Mouse (Mus musculus): ENCODE data around the gene Slc9c1.

Slc9c1 gene

DNA sequence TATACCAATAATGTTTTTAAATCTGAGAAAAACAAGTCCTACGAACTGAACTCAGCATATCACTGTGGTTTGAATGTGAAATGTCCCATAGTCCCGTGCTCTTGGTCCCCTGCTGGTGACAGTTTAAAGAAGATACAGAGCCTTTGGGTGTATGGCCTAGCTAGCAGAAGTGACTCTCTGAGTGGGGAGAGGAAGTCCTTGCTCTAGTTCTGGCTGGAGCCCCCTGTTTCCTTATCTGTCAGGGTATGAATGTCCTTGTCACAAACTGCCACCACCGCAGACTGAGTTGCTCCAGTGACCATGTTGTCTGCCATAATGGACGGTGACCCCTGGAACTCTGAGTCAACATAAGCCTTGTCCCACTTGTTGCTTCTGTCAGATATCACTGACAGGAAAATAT lies 88.1 kb downstream of the Slc9c1 start:
- in situ Hi-C loops (cut with MboI; ENCODE audit: unreplicated experiment in 2 of 2), result loop anchor here in 1 of 2 experiments (25.0 kb wide), 1 partner anchor 1136 kb away; no protein-coding TSS in a partner anchor

DNA sequence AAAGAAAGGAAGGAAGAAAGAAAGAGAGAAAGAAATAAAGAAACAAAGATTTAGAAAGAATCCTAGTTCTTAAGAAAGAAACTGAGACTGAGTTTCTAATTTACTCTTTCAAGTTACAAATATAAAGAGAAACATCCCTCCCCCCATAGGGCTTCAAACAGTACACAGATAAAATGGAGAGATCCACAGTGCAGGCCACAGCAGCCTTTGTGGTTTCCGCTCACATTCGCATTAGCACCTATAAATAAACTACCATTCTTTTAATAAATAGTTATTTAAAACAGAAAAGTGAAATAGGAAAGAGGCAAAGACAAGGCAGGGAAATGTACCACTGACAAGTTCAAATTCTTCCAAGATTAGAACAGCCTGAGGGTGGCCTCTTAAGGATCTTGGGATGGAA lies 89.7 kb downstream of the Slc9c1 start:
- in situ Hi-C loops (cut with MboI; ENCODE audit: unreplicated experiment in 2 of 2), result loop anchor here in 1 of 2 experiments (25.0 kb wide), 1 partner anchor 1137 kb away; no protein-coding TSS in a partner anchor

DNA sequence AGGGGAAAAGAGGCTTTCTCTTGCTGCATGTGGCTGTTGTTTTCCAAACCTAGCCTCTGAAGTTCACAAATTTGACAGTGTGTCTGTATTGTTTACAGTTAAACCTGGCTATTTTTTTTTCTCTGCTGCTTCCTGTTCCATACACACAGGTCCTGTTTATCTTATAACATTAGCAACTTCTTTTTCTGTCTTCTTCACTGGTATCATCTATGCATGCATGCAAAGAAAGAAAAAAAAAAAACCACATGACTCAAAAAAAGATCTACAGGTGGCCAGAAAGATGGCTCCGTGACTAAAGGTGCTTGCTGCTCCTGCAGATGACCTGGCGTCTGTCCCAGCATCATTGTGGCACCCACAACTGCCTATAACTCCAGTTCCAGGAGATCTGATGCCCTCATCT lies 90.2 kb downstream of the Slc9c1 start:
- in situ Hi-C loops (cut with MboI; ENCODE audit: unreplicated experiment in 2 of 2), result no loop called here

DNA sequence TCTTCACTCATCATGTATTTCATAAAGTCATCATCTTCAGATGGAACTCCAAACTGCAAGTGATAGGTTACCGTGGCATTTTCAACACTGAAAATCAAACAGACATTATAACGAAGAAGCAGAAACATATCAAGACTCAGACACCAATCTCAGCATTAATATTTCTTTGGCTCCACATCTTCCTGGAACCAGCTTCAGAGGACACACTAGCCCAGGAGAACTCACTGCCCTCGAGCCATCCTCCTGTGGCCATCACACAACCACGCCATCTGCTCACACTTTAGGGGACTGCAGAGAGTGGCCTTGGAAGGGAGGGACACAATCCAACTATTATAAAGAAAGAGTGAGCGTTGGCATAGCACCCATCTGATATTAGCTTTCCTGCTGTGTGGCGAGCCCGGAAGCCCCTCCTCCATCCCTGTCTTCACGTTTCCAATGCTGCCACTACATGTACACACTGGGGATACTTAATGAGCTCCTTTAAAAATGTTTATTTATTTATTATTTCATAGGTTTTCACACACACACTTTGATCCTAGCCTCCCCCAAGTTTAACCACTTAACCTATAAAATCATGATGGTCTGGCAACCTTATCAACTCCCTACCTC lies 94.5 kb downstream of the Slc9c1 start:
- in situ Hi-C loops (cut with MboI; ENCODE audit: unreplicated experiment in 2 of 2), result loop anchor here (5.0 to 10.0 kb wide), 6 partner anchors 43 to 1145 kb away; partner anchors contain the start of gene Gtpbp8 (in 1 of the 2)

DNA sequence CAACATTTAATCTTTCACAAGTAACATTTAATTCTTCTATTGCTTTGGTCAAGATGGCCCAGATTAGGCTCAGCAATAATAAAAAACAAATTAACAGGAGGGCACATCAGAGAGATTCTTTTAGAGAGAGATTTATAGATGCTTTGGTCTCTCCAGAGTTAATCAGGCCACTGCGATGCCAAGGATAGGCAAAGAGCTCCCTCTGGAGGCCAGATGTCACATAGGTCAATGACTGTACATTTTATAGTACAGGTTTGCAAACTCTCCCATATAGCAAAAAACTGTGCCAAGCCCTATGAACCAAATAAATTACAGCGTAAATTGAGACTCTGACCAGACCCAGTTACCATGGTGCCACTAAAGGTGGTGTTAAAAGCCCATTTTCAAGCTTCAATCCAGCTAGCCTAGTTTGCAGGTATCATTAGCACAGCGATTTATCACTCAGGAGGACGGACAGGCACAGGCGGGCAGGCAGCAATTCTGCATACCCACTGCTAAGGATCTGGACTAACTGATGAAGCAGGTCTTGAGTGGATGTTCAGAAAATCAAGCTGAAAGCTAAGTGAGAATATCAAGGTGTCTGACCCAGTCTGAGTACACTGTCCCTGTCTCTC lies 95.3 kb downstream of the Slc9c1 start:
- in situ Hi-C loops (cut with MboI; ENCODE audit: unreplicated experiment in 2 of 2), result loop anchor here (5.0 to 10.0 kb wide), 6 partner anchors 42 to 1146 kb away; partner anchors contain the start of gene Gtpbp8 (in 1 of the 2)

DNA sequence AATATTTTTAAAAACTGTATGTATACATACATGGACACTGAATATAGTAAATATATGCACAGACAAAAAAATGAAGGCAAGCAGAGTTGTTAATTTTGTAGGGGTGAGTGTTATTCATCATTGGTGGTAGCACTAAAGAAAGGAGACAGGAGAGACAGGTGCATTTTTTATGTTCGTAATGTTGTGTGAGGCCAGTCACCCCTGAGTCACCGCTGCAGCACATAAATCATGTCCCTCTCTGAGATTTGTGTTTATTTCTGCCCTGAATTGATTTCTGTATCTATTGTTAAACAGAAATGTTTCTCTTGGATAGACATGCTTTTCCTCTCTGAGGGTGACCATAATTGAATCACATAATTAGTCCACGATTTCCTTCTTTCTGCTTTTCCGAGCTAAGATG lies 97.3 kb downstream of the Slc9c1 start:
- in situ Hi-C loops (cut with MboI; ENCODE audit: unreplicated experiment in 2 of 2), result loop anchor here (5.0 to 10.0 kb wide), 6 partner anchors 40 to 1148 kb away; partner anchors contain the start of gene Gtpbp8 (in 1 of the 2)

DNA sequence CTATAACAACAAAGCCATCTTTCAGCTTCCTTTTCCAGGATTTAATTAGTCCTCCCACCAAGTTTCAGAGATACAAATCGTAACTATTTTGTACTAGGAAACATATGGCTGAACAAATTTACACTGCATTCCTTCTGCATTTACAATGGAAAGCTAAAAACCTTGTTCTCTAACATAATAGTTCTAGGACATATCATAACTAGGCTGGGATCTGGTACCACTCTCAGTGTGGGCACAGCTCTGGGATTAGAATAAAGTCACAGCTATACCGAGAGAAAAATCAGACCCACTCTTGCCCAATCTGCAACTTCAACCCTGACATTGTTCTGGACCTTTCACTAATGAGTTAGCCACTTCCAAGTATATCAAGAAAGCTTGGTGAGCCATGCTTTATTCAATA lies 100.7 kb downstream of the Slc9c1 start:
- in situ Hi-C loops (cut with MboI; ENCODE audit: unreplicated experiment in 2 of 2), result loop anchor here in 1 of 2 experiments (10.0 kb wide), 2 partner anchors 891 to 1151 kb away; partner anchors contain the start of gene Gtpbp8

DNA sequence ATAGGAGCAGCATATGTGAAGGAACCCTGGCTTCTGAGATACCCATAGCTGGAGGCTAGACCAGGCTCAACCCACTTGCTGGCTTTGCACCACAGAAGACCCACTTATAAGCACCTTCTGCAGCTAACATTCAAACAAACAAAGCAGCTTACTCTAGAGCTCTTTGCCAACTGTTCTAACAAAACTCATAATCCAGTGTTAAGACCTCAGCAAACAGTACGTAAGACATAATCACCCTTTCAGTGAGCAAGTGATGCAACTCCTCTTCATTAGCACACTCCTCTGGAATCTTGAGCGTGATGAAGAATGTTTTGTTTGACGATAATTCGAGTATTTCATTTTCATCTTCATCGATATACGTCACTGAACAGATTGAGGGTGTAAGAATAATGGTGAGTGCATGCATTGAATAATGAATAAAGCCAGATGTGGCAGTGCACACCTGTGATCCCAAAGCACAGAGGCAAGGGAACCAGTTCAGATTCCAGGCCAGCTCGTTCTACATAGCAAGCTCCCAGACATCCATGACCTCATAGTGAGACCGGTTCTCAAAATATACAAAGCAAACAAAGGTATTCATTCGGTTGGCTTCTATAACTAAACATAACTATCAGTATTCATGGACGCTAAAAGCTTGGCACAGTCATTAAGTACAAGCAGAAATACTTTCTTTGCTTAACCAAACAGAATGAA lies 105.1 kb downstream of the Slc9c1 start:
- in situ Hi-C loops (cut with MboI; ENCODE audit: unreplicated experiment in 2 of 2), result no loop called here

DNA sequence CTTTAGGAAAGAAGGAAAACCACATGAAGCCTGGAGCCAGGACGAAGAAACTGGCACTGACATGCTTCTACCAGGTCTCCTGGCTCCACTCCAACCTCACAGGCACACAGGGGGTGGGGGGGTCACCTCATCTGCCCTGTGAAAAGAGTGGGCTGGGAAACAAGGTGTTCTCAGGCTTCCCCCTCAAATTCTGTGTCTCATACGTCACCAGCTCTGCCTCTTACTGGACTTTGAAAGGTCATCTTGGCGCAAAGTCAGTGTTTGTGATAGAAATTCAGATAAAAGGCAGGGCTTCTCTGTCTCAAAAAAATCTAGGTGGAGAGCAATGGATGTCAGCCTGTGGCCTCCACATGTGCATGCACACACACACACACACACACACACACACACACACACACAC lies 106.2 kb downstream of the Slc9c1 start:
- in situ Hi-C loops (cut with MboI; ENCODE audit: unreplicated experiment in 2 of 2), result no loop called here

DNA sequence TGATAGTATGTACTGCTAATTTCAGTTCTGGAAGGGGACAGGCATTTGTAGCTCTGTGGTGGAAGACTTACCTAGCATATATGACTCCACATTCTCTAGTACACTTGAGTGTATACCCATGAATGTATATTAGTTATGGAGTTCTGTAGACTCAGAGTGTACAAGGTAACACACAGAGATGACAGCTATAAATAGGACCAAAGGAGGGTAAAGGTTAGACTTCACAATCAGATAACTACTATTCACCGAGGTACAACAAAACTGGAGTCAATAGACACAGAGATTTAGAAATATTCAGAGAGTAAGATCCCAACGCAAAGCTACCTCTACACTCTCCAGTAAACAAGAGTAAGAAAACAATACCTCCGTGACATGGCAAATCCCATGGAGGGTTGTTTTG lies 108.8 kb downstream of the Slc9c1 start:
- in situ Hi-C loops (cut with MboI; ENCODE audit: unreplicated experiment in 2 of 2), result no loop called here

DNA sequence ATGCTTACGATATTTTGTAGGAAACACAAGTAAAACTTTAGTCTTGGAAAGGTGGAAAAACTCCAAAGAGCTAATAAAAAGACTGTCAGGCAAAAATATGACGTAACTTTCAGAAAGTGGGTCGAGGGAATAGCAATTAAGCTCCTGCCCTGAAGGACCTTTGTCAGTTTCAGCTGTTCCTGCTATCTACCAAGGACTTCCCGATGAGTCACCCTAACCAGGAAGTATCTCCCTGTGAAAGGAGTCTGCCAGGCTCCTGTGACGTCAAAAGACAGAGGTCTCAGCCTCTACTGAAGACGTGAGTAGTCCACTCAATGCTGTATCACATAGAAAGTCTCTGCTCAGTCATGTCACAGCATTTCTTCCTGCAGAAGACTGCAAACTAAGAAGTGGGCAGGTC lies 109.3 kb downstream of the Slc9c1 start:
- in situ Hi-C loops (cut with MboI; ENCODE audit: unreplicated experiment in 2 of 2), result no loop called here

DNA sequence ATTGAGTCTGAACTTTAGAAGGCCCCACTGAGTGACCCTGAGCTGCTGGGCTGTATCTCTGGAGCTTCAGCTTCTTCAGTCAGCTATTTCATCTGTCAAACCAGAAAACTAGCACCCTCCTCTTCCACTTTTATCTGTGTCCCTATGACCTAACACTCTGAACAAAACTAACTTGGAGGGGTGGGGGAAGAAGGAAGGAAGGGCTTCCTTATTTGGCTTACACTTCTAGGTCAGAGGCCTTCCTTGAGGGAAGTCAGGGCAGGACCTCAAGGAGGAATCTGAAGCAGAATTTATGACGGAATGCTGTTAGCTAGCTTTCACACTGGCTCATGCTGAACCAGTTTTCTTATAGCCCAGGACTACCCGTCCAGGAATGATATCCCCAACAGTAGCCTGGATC lies 116.4 kb downstream of the Slc9c1 start:
- in situ Hi-C loops (cut with MboI; ENCODE audit: unreplicated experiment in 2 of 2), result no loop called here

DNA sequence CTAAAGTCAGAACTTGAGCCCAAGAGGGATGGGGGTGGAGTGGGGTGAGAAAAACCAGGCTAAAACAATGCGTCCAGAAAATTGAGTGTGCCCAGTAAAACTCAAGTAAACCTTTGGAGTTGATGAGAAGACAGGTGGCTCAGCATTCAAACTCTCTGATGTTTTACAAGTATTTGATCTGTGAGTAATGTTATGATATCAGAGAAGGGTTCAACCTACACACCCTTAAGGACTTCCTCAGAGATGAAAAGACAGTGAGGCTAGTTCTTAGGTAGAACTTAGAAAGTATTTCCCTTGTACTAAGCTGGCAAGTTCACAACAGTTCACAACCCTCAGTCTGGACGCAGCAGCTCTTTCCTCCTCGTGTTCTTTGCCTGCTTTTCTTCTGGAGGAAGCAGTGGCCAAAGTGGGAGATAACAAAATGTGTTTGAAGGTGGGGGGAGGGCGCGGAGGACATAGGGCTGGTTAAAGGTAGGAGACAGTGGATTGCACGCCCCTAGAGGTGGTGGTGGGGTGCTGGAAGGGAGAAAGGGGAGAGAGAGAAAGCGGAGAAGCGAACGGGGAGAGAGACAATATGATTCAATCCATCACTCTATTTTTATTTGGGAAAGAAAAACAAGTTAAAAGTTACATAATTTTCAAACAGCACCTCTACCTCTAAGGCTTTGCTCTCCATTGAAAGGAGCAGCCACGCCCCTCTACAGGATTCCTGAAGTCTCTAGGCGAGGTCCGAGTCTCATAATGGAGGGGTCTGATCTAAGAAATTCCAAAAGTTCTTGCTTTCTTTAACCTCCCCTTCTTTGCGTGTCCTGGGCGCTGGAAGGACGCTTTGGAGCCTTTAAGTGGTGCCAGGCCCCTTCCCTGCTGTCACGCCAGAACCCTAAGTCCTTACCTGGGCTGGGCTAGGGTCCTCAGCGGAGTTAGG lies 118.2 kb downstream of the Slc9c1 start:
- in situ Hi-C loops (cut with MboI; ENCODE audit: unreplicated experiment in 2 of 2), result no loop called here

DNA sequence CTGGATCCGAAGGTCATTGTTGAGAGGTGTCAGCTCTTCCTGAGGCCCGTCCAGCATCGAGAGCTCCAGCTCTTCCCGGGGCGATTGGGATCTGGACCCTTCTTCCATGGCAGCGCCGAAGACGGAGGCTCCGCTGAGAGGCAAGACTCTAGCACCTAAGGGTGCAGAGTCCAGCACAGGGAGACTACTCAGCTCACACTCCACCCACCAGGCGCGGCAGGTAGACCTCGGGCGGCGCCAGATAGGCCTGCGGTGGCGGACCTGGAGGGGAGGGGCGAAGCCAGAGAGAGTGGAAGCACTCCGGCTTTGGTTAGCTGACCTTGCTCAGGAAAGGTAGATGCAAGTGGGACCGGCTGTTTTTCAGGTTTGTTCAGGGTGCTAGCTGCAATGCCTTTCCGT lies 118.8 kb downstream of the Slc9c1 start, which contains the start of gene BC016579:
Gene BC016579, minus strand, starts transcription at position 135 of the 399 bp plus-strand sequence.
- in situ Hi-C loops (cut with MboI; ENCODE audit: unreplicated experiment in 2 of 2), result no loop called here

DNA sequence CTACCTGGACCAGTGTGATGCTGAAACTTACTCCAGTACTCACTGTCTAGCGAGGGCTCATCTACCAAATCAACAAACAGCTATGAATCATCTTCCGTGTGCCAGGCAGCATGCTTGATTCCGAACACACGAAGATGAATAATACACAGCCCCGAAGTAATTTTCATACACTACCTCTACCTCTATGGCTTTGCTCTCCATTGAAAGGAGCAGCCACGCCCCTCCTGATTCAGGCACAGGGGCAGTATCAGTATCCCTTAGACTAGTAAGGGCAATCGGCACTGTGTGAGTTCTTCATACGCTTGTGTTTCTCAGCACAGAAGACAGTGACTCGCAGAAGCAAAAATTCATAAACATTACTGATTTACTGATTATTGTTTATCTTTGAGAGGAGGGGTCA lies 119.4 kb downstream of the Slc9c1 start:
- in situ Hi-C loops (cut with MboI; ENCODE audit: unreplicated experiment in 2 of 2), result no loop called here
